In the genomic region with DNA sequence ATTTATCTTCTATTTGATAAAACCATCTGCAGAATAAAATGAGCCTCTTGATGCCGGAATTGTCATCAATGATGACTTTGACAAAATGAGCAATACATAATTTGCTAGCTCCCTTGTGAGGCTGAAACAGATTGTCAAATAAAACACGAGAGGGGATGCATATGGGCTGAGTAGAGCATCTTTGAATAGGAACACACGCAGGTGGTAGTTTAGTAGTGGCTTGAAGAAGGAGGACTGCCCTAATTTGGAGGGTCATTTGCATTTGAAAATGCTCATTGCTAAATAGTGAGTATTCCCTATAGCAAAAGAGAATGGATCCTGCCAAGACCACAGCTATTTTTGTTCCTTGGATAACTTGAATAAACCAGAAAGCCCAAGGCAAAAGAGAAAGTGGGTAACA, we compare ENCODE assay signal across 28 mouse cellular contexts.
"Had no signal": no experiment of that assay in that cellular context is flagged by ENCODE, and none has a peak within 500 bp of the region (broad histone marks: within the 10 kb centered on the region; RNA-seq: fewer than 3 reads in every experiment).

No protein-coding gene starts in this region.

- H3K36me3 ChIP-seq: heart, embryonic 13.5 days; heart, embryonic 15.5 days; hindbrain, embryonic 13.5 days; hindbrain, embryonic 15.5 days; kidney, embryonic 15.5 days; limb, embryonic 10.5 days; limb, embryonic 12.5 days; liver, embryonic 13.5 days; liver, embryonic 15.5 days had no signal

- ATAC-seq: hindbrain, postnatal 0 days; intestine, embryonic 16.5 days had no signal

- H3K4me3 ChIP-seq: heart, adult 2 months; heart, embryonic 13.5 days; heart, embryonic 15.5 days; hindbrain, embryonic 13.5 days; hindbrain, embryonic 15.5 days; kidney, embryonic 15.5 days; limb, embryonic 10.5 days; limb, embryonic 12.5 days; liver, embryonic 13.5 days; liver, embryonic 15.5 days had no signal

- H3K9me3 ChIP-seq: heart, embryonic 13.5 days; heart, embryonic 15.5 days; hindbrain, embryonic 13.5 days; hindbrain, embryonic 15.5 days; kidney, embryonic 15.5 days; limb, embryonic 10.5 days; limb, embryonic 12.5 days; liver, embryonic 13.5 days; liver, embryonic 15.5 days had no signal

- H3K4me2 ChIP-seq: heart, embryonic 11.5 days; heart, embryonic 13.5 days; heart, embryonic 15.5 days; hindbrain, embryonic 13.5 days; hindbrain, embryonic 15.5 days; kidney, embryonic 15.5 days; limb, embryonic 12.5 days; liver, embryonic 11.5 days; liver, embryonic 13.5 days; liver, embryonic 15.5 days had no signal

- H3K27me3 ChIP-seq: heart, embryonic 13.5 days; heart, embryonic 15.5 days; hindbrain, embryonic 13.5 days; hindbrain, embryonic 15.5 days; kidney, embryonic 15.5 days; limb, embryonic 12.5 days; liver, embryonic 13.5 days; liver, embryonic 15.5 days had no signal

- H3K9ac ChIP-seq: heart, embryonic 13.5 days; heart, embryonic 15.5 days; hindbrain, embryonic 13.5 days; hindbrain, embryonic 15.5 days; kidney, embryonic 15.5 days; limb, embryonic 12.5 days; liver, embryonic 13.5 days; liver, embryonic 15.5 days had no signal

- DNase-seq: gastrocnemius, postnatal 14 days; gastrocnemius, postnatal 36 days; heart, adult 11 months; heart, adult 2 months; heart, postnatal 14 days; heart, postnatal 36 days; kidney, adult 11 months; kidney, adult 2 months; kidney, adult 9 months; kidney, postnatal 14 days; kidney, postnatal 36 days; layer of hippocampus, adult 9-11 months; layer of hippocampus, postnatal 36 days; liver; liver, embryonic 13.5 days had no signal

- H3K27ac ChIP-seq: heart, adult 2 months; heart, embryonic 13.5 days; heart, embryonic 15.5 days; hindbrain, embryonic 13.5 days; hindbrain, embryonic 15.5 days; hindbrain, postnatal 0 days; kidney, embryonic 15.5 days; kidney, postnatal 0 days; limb, embryonic 10.5 days; limb, embryonic 12.5 days; liver, embryonic 13.5 days; liver, embryonic 15.5 days had no signal

- H3K4me1 ChIP-seq: heart, embryonic 13.5 days; heart, embryonic 15.5 days; hindbrain, embryonic 13.5 days; hindbrain, embryonic 15.5 days; kidney, embryonic 15.5 days; limb, embryonic 10.5 days; limb, embryonic 12.5 days; liver, embryonic 13.5 days; liver, embryonic 15.5 days had no signal
